Mouse (Mus musculus): ENCODE data around the gene Sdsl. TPM values are rescaled to one million over a fixed set of nuclear protein-coding genes. Genes with fewer than 3 reads are reported as not detected.

Sdsl gene
- polyA plus RNA-seq, 1 experiment from 2014 or later: 18.5 TPM

- ATAC-seq (no peak), DNase-seq (ENCODE audit: low read depth, low spot score) (no peak)
- ChIA-PET POLR2A (no interaction called here), CTCF (interaction anchor here (1.1 kb wide), 1 partner anchor 104 kb away, joined by 3 read pairs; no protein-coding TSS in a partner anchor)
- no peak for TF ChIP-seq CTCF (IDR thresholded peaks at IDR 0.05)
- in situ Hi-C loops (cut with MboI; ENCODE audit: low pct_unique_long_range_greater_than_20kb): no loop called here
- no peaks in the 10 kb centered on the region for H3K27me3 ChIP-seq
These were observed 24.5 kb upstream of the Sdsl start for GRCm38 (mm10) chr5:120497071-120497470.

DNA sequence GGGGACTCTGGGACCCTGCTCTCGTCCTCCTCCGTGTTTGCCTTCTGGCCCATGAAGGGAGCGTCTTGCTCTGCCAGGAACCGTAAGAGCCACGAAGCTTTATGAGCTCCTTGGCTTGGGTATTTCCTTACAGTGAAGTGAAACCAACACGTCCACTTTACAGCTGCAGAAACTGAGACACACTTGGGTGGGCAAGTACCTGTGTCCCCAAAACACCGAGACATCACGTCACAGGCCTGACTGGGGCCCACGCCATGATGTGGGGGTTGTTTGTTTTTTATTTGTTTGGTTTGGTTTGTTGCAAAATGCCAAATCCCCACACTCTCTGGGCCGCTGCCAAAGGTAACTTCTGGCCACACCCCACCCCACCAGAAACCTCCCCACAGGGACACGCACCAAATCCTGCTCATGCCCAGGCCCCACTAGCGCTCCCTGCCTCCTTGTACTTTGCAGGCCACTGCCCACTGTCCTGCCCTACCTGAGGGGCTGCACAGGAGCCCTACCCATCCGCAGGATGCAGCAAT, 23.2 kb upstream of the Sdsl start:
- in situ Hi-C loops (cut with MboI; ENCODE audit: low pct_unique_long_range_greater_than_20kb): no loop called here
- CTCF ChIA-PET: interaction anchor here (2.5 to 3.1 kb wide), 2 partner anchors 29 to 109 kb away, joined by 9 to 13 read pairs; no protein-coding TSS in a partner anchor
- no peak for TF ChIP-seq CTCF (IDR thresholded peaks at IDR 0.05)
- DNase-seq (ENCODE audit: low read depth, low spot score) (no peak), ATAC-seq (no peak)
- no peaks in the 10 kb centered on the region for H3K27me3 ChIP-seq
- POLR2A ChIA-PET: interaction anchor here (0.5 to 1.1 kb wide), 4 partner anchors 13 to 110 kb away, joined by 3 read pairs; no protein-coding TSS in a partner anchor

- in situ Hi-C loops (cut with MboI; ENCODE audit: low pct_unique_long_range_greater_than_20kb): no loop called here
- ATAC-seq (peak; percentile 40), DNase-seq (ENCODE audit: low read depth, low spot score) (no peak)
- ChIA-PET CTCF (interaction anchor here (2.5 to 3.1 kb wide), 2 partner anchors 28 to 110 kb away, joined by 9 to 13 read pairs; no protein-coding TSS in a partner anchor), POLR2A (interaction anchor here (0.5 kb wide), 1 partner anchor 12 kb away, joined by 3 read pairs; no protein-coding TSS in a partner anchor)
- TF ChIP-seq CTCF (IDR thresholded peaks at IDR 0.05): no peak
- H3K27me3 ChIP-seq: no peaks in the 10 kb centered on the region
These were observed 22.6 kb upstream of the Sdsl start for GRCm38 (mm10) chr5:120495064-120495702.

- DNase-seq (ENCODE audit: low read depth, low spot score) (no peak), ATAC-seq (no peak)
- H3K27me3 ChIP-seq: no peaks in the 10 kb centered on the region
- in situ Hi-C loops (cut with MboI; ENCODE audit: low pct_unique_long_range_greater_than_20kb): no loop called here
- POLR2A ChIA-PET: no interaction called here
- CTCF ChIA-PET: interaction anchor here (2.5 to 3.1 kb wide), 2 partner anchors 27 to 111 kb away, joined by 9 to 13 read pairs; no protein-coding TSS in a partner anchor
- no peak for TF ChIP-seq CTCF (IDR thresholded peaks at IDR 0.05)
These were observed 21.3 kb upstream of the Sdsl start for GRCm38 (mm10) chr5:120493873-120494395.

GRCm38 (mm10) chr5:120493440-120493839, 20.8 kb upstream of the Sdsl start:
- ATAC-seq (no peak), DNase-seq (ENCODE audit: low read depth, low spot score) (no peak)
- no peak for TF ChIP-seq CTCF (IDR thresholded peaks at IDR 0.05)
- POLR2A ChIA-PET: no interaction called here
- in situ Hi-C loops (cut with MboI; ENCODE audit: low pct_unique_long_range_greater_than_20kb): no loop called here
- no peaks in the 10 kb centered on the region for H3K27me3 ChIP-seq
- CTCF ChIA-PET: interaction anchor here (2.5 kb wide), 1 partner anchor 112 kb away, joined by 13 read pairs; no protein-coding TSS in a partner anchor

DNA sequence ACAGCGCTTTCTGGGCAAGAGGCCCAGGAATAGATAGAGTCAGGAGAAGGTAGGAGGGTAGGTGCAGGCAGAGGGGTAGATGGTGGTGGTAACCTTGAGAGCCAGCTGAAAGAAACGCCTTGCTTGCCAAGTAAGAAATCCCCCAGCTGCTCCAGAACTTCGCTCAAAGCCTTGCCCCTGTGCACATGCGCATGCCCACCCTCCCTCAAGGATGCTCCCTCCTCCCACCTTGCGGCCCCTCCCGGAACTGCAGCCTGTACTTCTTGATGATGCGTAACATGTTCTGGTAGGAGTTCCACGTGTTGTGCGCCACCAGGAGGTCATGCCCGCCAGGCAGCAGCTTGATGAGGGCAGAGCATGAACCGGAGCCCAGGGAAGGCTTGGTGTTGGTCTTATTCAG, 19.8 kb upstream of the Sdsl start:
- no peak for TF ChIP-seq CTCF (IDR thresholded peaks at IDR 0.05)
- POLR2A ChIA-PET: no interaction called here
- CTCF ChIA-PET: no interaction called here
- in situ Hi-C loops (cut with MboI; ENCODE audit: low pct_unique_long_range_greater_than_20kb): no loop called here
- no peak for DNase-seq (ENCODE audit: low read depth, low spot score)
- H3K27me3 ChIP-seq: no peaks in the 10 kb centered on the region
- ATAC-seq: no peak

DNA sequence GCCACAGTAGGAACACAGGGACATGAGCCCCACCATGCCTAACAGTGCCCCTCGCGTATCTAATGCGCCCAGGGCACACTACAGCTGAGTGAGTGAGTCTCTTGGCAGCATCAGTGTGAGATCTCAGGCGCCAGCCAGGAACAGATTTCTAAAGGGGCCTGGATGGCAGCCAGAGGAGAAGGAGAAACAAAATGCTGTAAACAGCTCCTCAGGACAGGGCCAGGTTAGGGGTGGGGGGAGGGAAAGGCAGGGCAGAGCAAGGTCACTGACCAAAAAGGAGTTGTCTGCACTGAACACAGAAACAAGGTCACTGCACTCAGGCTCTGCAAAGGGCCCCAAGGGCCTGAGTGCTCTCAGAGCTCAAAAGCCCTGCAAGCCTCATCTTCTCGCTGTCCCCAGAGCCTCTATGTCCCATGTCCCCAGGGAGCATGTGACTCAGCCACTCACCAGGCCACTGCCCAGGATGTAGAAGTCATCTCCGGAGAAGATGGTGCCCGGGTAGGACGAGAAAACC, 18.1 kb upstream of the Sdsl start:
- no peaks in the 10 kb centered on the region for H3K27me3 ChIP-seq
- ATAC-seq (no peak), DNase-seq (ENCODE audit: low read depth, low spot score) (no peak)
- in situ Hi-C loops (cut with MboI; ENCODE audit: low pct_unique_long_range_greater_than_20kb): no loop called here
- no peak for TF ChIP-seq CTCF (IDR thresholded peaks at IDR 0.05)
- POLR2A ChIA-PET: interaction anchor here (0.6 kb wide), 1 partner anchor 12 kb away, joined by 5 read pairs; no protein-coding TSS in a partner anchor
- CTCF ChIA-PET: no interaction called here

DNA sequence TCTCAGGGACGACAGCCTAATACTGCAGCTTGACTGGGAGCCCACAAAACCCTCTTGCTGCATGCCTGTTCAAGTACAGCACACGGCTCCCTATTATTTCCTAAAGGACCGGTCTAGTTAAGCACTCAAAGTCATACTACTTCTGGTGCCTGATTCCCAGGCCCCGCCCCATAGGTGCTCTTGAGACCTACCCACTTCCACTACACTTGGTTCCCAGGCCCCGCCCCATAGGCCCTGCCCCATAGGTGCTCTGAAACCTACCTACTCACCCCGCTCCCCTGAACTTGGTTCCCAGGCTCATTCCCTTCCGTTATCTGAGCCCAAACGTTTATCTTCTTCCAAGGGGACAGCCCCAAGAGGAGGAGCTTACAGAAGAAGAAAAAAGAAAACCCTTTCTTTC, 15.2 kb upstream of the Sdsl start:
- no peak for TF ChIP-seq CTCF (IDR thresholded peaks at IDR 0.05)
- CTCF ChIA-PET: no interaction called here
- in situ Hi-C loops (cut with MboI; ENCODE audit: low pct_unique_long_range_greater_than_20kb): no loop called here
- POLR2A ChIA-PET: no interaction called here
- DNase-seq (ENCODE audit: low read depth, low spot score) (no peak), ATAC-seq (no peak)
- no peaks in the 10 kb centered on the region for H3K27me3 ChIP-seq

DNA sequence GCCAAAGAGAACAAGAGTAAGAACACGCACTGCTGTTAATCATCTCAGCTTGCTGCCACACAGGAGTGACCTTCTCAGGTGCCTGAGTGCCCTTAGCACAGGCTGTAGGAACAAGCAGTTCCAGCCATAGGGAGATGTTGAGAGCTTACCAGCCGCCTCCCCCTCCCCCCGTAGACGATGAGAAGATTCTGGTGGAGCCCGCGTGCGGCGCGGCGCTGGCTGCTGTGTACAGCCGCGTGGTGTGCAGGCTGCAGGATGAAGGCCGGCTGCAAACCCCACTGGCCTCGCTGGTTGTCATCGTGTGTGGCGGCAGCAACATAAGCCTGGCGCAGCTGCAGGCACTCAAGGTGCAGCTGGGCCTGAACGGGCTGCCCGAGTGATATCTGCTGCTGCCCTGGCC, 10.8 kb upstream of the Sdsl start:
- in situ Hi-C loops (cut with MboI; ENCODE audit: low pct_unique_long_range_greater_than_20kb): no loop called here
- POLR2A ChIA-PET: interaction anchor here (0.6 to 0.7 kb wide), 2 partner anchors 12 to 78 kb away, joined by 3 read pairs; no protein-coding TSS in a partner anchor
- no peak for ATAC-seq

DNA sequence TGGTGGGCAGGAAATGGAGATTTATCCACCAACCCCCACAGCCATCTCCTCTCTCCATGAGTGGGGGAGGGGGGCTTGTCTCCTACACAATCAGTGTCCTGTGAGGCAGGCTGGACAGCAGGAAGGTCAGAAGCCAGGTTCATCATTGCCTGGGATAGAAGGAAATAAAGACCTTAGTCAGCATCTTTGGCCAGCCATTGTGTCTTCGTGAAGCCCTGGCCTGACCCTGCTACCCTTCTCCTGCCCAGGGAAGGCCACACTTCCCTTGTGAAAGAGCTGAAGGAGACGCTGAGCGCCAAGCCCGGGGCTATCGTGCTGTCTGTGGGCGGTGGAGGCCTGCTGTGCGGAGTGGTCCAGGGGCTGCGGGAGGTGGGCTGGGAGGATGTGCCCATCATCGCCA, 8.6 kb upstream of the Sdsl start:
- in situ Hi-C loops (cut with MboI; ENCODE audit: low pct_unique_long_range_greater_than_20kb): no loop called here
- CTCF ChIA-PET: no interaction called here
- DNase-seq (ENCODE audit: low read depth, low spot score): no peak
- no peak for TF ChIP-seq CTCF (IDR thresholded peaks at IDR 0.05)
- POLR2A ChIA-PET: interaction anchor here (1.2 kb wide), 1 partner anchor 15 kb away, joined by 3 read pairs; no protein-coding TSS in a partner anchor
- H3K27me3 ChIP-seq: no peaks in the 10 kb centered on the region
- ATAC-seq: no peak

More for the DNA sequence above, 10.8 kb upstream of the Sdsl start:
- CTCF ChIA-PET: interaction anchor here (1.0 to 1.8 kb wide), 2 partner anchors 9 to 122 kb away, joined by 3 to 6 read pairs; no protein-coding TSS in a partner anchor
- DNase-seq (ENCODE audit: low read depth, low spot score): no peak
- TF ChIP-seq CTCF (IDR thresholded peaks at IDR 0.05): no peak
- H3K27me3 ChIP-seq: no peaks in the 10 kb centered on the region

DNA sequence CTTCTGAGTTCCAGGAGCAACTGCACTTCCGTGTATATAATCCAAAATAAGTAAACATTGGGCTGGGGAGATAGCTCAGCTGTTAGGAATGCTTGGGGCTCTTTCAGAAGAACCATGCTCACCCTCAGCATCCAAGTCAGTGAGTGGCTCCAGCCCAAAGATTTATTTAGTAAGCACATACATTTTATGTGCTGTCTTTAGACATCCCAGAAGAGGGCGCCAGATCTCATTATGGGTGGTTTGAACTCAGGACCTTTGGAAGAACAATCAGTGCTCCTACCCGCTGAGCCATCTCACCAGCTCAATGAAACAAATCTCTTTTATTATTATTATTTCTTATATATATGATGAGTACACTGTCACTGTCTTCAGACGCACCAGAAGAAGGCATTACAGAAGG, 6.9 kb upstream of the Sdsl start:
- H3K27me3 ChIP-seq: no peaks in the 10 kb centered on the region
- POLR2A ChIA-PET: interaction anchor here (0.6 kb wide), 1 partner anchor 11 kb away, joined by 5 read pairs; no protein-coding TSS in a partner anchor
- in situ Hi-C loops (cut with MboI; ENCODE audit: low pct_unique_long_range_greater_than_20kb): no loop called here
- ATAC-seq (no peak), DNase-seq (ENCODE audit: low read depth, low spot score) (no peak)
- no peak for TF ChIP-seq CTCF (IDR thresholded peaks at IDR 0.05)
- CTCF ChIA-PET: interaction anchor here (0.8 to 1.3 kb wide), 4 partner anchors 9 to 127 kb away, joined by 3 to 4 read pairs (median 3); no protein-coding TSS in a partner anchor

Data from Patski (cell line).